Mouse (Mus musculus) ES-E14 (cell line): ENCODE measurements around the gene Gm28047. TPM values are rescaled to one million over a fixed set of nuclear protein-coding genes. Genes with fewer than 3 reads are reported as not detected.

Experiments used
- DNase-seq: peaks from one replicate; pipeline ENCODE4 v3.0.0-alpha.2; 2013; ENCODE audit warnings: low read depth, low spot score
- H3K27ac ChIP-seq: 2 replicates; pipeline ENCODE4 v1.5.1; 2012; ENCODE audit warnings: low read depth, mild to moderate bottlenecking, low read length, moderate library complexity, mixed read lengths; ENCODE audit not compliant: poor library complexity, insufficient read depth, severe bottlenecking
- H3K36me3 ChIP-seq: 2 replicates; pipeline ENCODE4 v1.6.1; 2012; ENCODE audit warnings: mild to moderate bottlenecking, low read length, moderate library complexity, mixed read lengths; ENCODE audit not compliant: control insufficient read depth, poor library complexity, insufficient read depth, severe bottlenecking
- H3K4me1 ChIP-seq, 2 experiments: fragments of 150-350 bp in 1 of 2; sonication (generic) in 1 of 2; 2 replicates each; pipeline ENCODE4 v1.6.1; 2012; ENCODE audit warnings: low read length in 2 of 2, mild to moderate bottlenecking in 1 of 2, mixed read lengths in 1 of 2; ENCODE audit not compliant: control insufficient read depth in 2 of 2, insufficient read depth in 2 of 2, poor library complexity in 1 of 2
- H3K4me3 ChIP-seq, 2 experiments: fragments of 150-350 bp in 1 of 2; sonication (generic) in 1 of 2; 2 replicates each; pipeline ENCODE4 v1.5.1; 2012; ENCODE audit warnings: low read length in 2 of 2, low read depth in 1 of 2, mild to moderate bottlenecking in 1 of 2, mixed read lengths in 1 of 2; ENCODE audit not compliant: insufficient read depth in 1 of 2, poor library complexity in 1 of 2, severe bottlenecking in 1 of 2
- H3K9ac ChIP-seq: 2 replicates; pipeline ENCODE4 v1.6.1; 2012; ENCODE audit warnings: low read depth, mild to moderate bottlenecking, low read length, mixed read lengths; ENCODE audit not compliant: poor library complexity, insufficient read depth, severe bottlenecking
- H3K9me3 ChIP-seq: fragments of 150-350 bp; sonication (generic); 2 replicates; pipeline ENCODE4 v1.6.1; 2012; ENCODE audit warnings: low read depth, mild to moderate bottlenecking, low read length; ENCODE audit not compliant: control insufficient read depth, insufficient read depth
- CHD2 ChIP-seq: IDR thresholded peaks from 2 replicates; pipeline ENCODE4 v1.6.1; 2014; ENCODE audit warnings: mild to moderate bottlenecking, low read depth, low read length, inconsistent platforms
- HCFC1 ChIP-seq: IDR thresholded peaks from 2 replicates; pipeline ENCODE4 v1.6.1; 2012; ENCODE audit warnings: low read length, inconsistent platforms, borderline replicate concordance; ENCODE audit not compliant: insufficient read depth
- MAFK ChIP-seq: IDR thresholded peaks from 2 replicates; pipeline ENCODE4 v1.6.1; 2014; ENCODE audit warnings: mild to moderate bottlenecking, low read depth, low read length, inconsistent platforms; ENCODE audit not compliant: insufficient read depth
- ZC3H11A ChIP-seq: IDR thresholded peaks from 2 replicates; pipeline ENCODE4 v1.6.1; 2012; ENCODE audit warnings: low read depth, mild to moderate bottlenecking, inconsistent platforms, low read length, borderline replicate concordance
- ZNF384 ChIP-seq: IDR thresholded peaks from 2 replicates; pipeline ENCODE4 v1.6.1; 2012; ENCODE audit warnings: low read depth, low read length, inconsistent platforms
- in situ Hi-C, 2 experiments: fragments of 600-800 bp; cut with MboI; formaldehyde crosslinking; loops; one replicate each; pipeline ENCODE4 v1.15.1; 2025; ENCODE audit warnings: low sequenced_read_pairs in 2 of 2, inconsistent platforms in 1 of 2; ENCODE audit not compliant: unreplicated experiment in 2 of 2
- total RNA-seq: library from RNA; depleted of rRNA; stranded (reverse); fragments of 300-350 nt; gene quantifications from 2 replicates; pipeline ENCODE4 v1.2.3, GENCODE M21; 2012

Gm28047 gene
- total RNA-seq, 1 experiment = not detected

DNA sequence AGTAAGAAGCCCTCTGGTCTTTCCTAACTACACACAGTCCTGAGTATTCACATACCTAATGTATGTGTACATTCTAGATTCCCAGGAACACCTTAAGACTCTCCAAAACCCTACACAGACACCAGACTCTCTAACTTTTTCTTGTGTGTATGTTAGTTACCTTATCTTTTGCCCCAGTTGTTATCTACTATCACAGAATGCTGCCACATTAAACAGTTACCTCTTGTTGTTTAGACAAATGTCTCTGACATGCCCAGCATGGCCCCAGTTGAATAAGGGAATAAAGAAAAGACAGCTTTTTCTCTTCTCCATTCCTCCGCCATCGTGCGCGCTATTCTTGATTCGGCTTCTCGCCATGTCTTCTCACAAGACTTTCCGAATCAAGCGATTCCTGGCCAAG, 9.8 kb upstream of the Gm28047 start:
- Histone ChIP-seq H3K9ac (no peak overlapping the region), H3K4me3 (no peak overlapping the region), H3K9me3 (no peaks in the 10 kb centered on the region), H3K27ac (no peak overlapping the region), H3K4me1 (no peaks in the 10 kb centered on the region), H3K36me3 (no peaks in the 10 kb centered on the region)
- in situ Hi-C loops = no loop called here
- no peak for DNase-seq
- TF ChIP-seq HCFC1 = no peak
- no peak for TF ChIP-seq ZC3H11A
- TF ChIP-seq ZNF384 = no peak
- TF ChIP-seq MAFK = no peak
- no peak for TF ChIP-seq CHD2

DNA sequence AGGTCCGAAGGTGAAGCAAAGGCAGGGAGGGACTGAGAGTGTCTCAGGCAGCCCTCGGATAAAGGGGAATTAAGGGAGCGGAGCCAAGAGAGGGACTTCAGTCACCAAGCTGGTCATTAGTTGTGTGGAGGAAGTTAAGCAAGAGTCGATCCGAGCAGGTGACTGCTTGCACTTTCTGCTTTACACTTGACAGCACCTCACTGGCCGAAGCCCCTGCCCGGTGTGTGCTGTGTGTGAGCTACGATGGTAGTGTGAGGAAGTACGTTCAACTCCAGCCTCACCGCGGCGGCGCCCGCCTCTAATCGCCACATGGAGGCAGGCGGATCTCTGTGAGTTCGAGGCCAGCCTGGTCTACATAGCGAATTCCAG, 804 bp upstream of the Gm28047 start:
- Histone ChIP-seq H3K9me3 (no peaks in the 10 kb centered on the region), H3K27ac (peak overlapping the region; percentile 93), H3K9ac (peak overlapping the region; percentile 92), H3K4me3 (peak overlapping the region; percentile 79 to 87), H3K36me3 (no peaks in the 10 kb centered on the region), H3K4me1 (peaks cover 2% of the 10 kb centered on the region in 2 experiments; a peak in 1 of 4 replicates)
- no peak for TF ChIP-seq CHD2
- no peak for TF ChIP-seq ZC3H11A
- no peak for TF ChIP-seq ZNF384
- no peak for TF ChIP-seq MAFK
- TF ChIP-seq HCFC1 = no peak
- no peak for DNase-seq
- in situ Hi-C loops = no loop called here

DNA sequence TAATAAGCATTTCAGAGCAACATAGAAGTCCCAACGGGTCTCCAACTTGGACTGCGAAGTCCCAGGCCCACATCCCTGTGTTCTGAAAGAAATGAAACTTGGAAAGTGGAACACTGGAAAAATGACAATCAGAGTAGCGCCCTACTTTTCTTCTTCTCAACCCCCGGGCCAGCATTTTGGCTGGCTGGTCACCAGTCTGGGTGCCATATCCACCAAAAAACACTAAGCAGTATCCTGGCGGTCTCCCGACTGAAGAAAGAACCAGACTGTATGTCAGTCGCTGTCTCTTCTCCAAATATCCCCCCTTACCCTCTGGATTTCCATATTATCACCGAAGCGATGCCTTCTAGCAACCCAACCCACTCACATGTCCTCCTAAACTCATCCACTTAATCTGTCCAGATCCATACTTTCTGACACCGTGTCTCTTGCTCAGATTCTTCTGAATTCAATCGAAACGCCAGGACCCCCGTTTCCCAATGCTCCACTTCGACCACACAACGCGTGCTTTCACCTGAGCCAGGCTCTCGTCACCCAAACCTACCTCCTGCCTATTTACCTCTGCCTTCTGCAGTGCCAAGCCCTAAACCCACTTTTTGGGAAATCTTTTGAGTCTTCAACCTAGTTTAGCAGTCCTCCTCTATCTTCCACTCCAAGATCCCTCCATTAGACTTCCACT, 437 bp downstream of the Gm28047 start:
- H3K9ac ChIP-seq = peak overlapping the region; percentile 91
- H3K27ac ChIP-seq = no peak overlapping the region
- in situ Hi-C loops = no loop called here
- no peak for DNase-seq
- no peaks in the 10 kb centered on the region for H3K9me3 ChIP-seq
- peak overlapping the region; percentile 81 to 87 for H3K4me3 ChIP-seq
- peaks cover 2% of the 10 kb centered on the region in 2 experiments; a peak in 1 of 4 replicates for H3K4me1 ChIP-seq
- H3K36me3 ChIP-seq = no peaks in the 10 kb centered on the region
- TF ChIP-seq CHD2 (no peak), ZNF384 (no peak), MAFK (no peak), HCFC1 (no peak), ZC3H11A (no peak)

DNA sequence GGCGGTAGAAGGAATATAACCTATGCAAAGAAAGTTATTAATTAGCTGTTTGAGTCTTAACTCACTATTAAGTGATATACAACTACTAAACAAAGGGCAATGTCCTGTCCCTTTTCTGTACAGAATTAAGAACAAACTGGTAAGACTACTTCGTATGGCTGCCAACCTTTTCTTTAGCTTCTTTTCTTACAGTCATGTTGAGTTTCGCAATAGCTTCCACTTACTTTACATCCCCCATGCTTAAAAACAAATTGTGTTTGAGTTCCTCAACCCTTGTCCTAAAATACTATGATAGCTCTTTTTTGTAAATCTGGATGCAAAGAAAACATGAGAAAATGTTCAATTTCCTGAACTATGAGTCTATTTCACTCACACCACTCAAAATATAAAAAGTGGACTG, 1.7 kb downstream of the Gm28047 start:
- H3K9me3 ChIP-seq = no peaks in the 10 kb centered on the region
- no peak overlapping the region for H3K4me3 ChIP-seq
- in situ Hi-C loops = no loop called here
- DNase-seq = no peak
- H3K4me1 ChIP-seq = peaks cover 2% of the 10 kb centered on the region in 2 experiments; a peak in 1 of 4 replicates
- no peak overlapping the region for H3K9ac ChIP-seq
- no peaks in the 10 kb centered on the region for H3K36me3 ChIP-seq
- no peak overlapping the region for H3K27ac ChIP-seq
- TF ChIP-seq ZC3H11A (no peak), HCFC1 (no peak), ZNF384 (no peak), CHD2 (no peak), MAFK (no peak)

DNA sequence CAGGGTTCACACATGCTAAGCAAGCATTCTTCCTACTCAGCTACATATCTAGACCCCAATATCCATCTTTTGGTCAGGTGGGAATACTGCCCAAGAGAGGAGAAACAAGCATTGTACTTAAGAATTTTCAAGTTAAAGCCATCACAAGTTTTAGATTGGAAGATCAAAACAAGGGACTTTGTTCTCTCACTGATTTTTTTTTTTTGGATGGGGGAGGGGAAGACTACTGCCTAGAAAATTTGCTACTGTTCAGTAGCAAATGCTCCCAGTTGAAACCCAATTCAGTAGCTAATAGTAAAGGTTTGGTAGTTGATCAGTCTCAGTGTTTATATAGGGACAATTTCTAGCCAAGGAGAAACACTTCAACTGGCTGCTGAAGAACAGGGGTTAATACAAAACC, 2.3 kb downstream of the Gm28047 start:
- in situ Hi-C loops = no loop called here
- Histone ChIP-seq H3K4me3 (no peak overlapping the region), H3K4me1 (peaks cover 2% of the 10 kb centered on the region in 2 experiments; a peak in 1 of 4 replicates), H3K36me3 (no peaks in the 10 kb centered on the region), H3K27ac (no peak overlapping the region), H3K9ac (no peak overlapping the region), H3K9me3 (no peaks in the 10 kb centered on the region)
- DNase-seq = no peak
- TF ChIP-seq ZNF384 (no peak), CHD2 (no peak), ZC3H11A (no peak), MAFK (no peak), HCFC1 (no peak)
